Mouse (Mus musculus) C2C12 (cell line): ENCODE results near the gene Rgs7bp.

ENCODE experiments used
- CEBPB ChIP-seq: IDR thresholded peaks from one replicate; pipeline ENCODE4 v1.6.1; 2011; ENCODE audit warnings: low read depth, mild to moderate bottlenecking, control low read depth, moderate library complexity
- CTCF ChIP-seq: IDR thresholded peaks from one replicate; pipeline ENCODE4 v1.5.1; 2011; ENCODE audit not compliant: control insufficient read depth, insufficient read depth, insufficient read length
- FOSL1 ChIP-seq: IDR thresholded peaks from one replicate; pipeline ENCODE4 v1.8.0; 2011; ENCODE audit warnings: mild to moderate bottlenecking, low read length; ENCODE audit not compliant: poor library complexity, insufficient read depth, severe bottlenecking
- MAX ChIP-seq: IDR thresholded peaks from one replicate; pipeline ENCODE4 v1.6.1; 2011; ENCODE audit warnings: mild to moderate bottlenecking, control low read depth
- MYOG ChIP-seq: IDR thresholded peaks from one replicate; pipeline ENCODE4 v1.6.1; 2011; ENCODE audit not compliant: control insufficient read depth, insufficient read length; ENCODE audit errors: extremely low read depth
- USF1 ChIP-seq: IDR thresholded peaks from one replicate; pipeline ENCODE4 v1.6.1; 2011; ENCODE audit warnings: low read depth, mild to moderate bottlenecking, control low read depth, moderate library complexity

- no peak for TF ChIP-seq CTCF
- TF ChIP-seq MAX: no peak
- TF ChIP-seq CEBPB: no peak
- no peak for TF ChIP-seq MYOG
- TF ChIP-seq FOSL1: no peak
- no peak for TF ChIP-seq USF1
Measured at GRCm38 (mm10) chr13:104983989-104984388, 70.7 kb downstream of the Rgs7bp start.
